Mouse (Mus musculus): ENCODE data around the gene Usp32.

The Usp32 gene

GRCm38 (mm10) chr11:84979351-84979750 is 160.6 kb downstream of the Usp32 start:
- DNase-seq (ENCODE audit: low read depth, low spot score): no peak

GRCm38 (mm10) chr11:84978113-84978512 is 161.8 kb downstream of the Usp32 start:
- no peak for DNase-seq (ENCODE audit: low read depth, low spot score)

- no peak for DNase-seq (ENCODE audit: low read depth, low spot score)
These were observed 162.5 kb downstream of the Usp32 start for GRCm38 (mm10) chr11:84977385-84977952.

- no peak for DNase-seq (ENCODE audit: low read depth, low spot score)
These were observed 163.3 kb downstream of the Usp32 start for GRCm38 (mm10) chr11:84976706-84977105.

- no peak for DNase-seq (ENCODE audit: low read depth, low spot score)
These were observed 165.4 kb downstream of the Usp32 start for GRCm38 (mm10) chr11:84974582-84974981.

- DNase-seq (ENCODE audit: low read depth, low spot score): no peak
These were observed 166.3 kb downstream of the Usp32 start for GRCm38 (mm10) chr11:84973661-84974060.

- no peak for DNase-seq (ENCODE audit: low read depth, low spot score)
These were observed 167.9 kb downstream of the Usp32 start for GRCm38 (mm10) chr11:84972067-84972466.

GRCm38 (mm10) chr11:84968775-84969174 is 171.2 kb downstream of the Usp32 start:
- DNase-seq (ENCODE audit: low read depth, low spot score): no peak

GRCm38 (mm10) chr11:84968309-84968708 is 171.7 kb downstream of the Usp32 start:
- DNase-seq (ENCODE audit: low read depth, low spot score): no peak

GRCm38 (mm10) chr11:84967113-84967512 is 172.8 kb downstream of the Usp32 start:
- no peak for DNase-seq (ENCODE audit: low read depth, low spot score)

GRCm38 (mm10) chr11:84966696-84967095 is 173.3 kb downstream of the Usp32 start:
- no peak for DNase-seq (ENCODE audit: low read depth, low spot score)

- DNase-seq (ENCODE audit: low read depth, low spot score): no peak
These were observed 176.4 kb downstream of the Usp32 start for GRCm38 (mm10) chr11:84963556-84963955.

- DNase-seq (ENCODE audit: low read depth, low spot score): no peak
These were observed 177.4 kb downstream of the Usp32 start for GRCm38 (mm10) chr11:84962536-84962935.

- no peak for DNase-seq (ENCODE audit: low read depth, low spot score)
These were observed 178.4 kb downstream of the Usp32 start for GRCm38 (mm10) chr11:84961571-84961970.

- DNase-seq (ENCODE audit: low read depth, low spot score): no peak
These were observed 179.2 kb downstream of the Usp32 start for GRCm38 (mm10) chr11:84960780-84961179.

GRCm38 (mm10) chr11:84960291-84960690 is 179.7 kb downstream of the Usp32 start:
- DNase-seq (ENCODE audit: low read depth, low spot score): no peak

GRCm38 (mm10) chr11:84959701-84960181 is 180.2 kb downstream of the Usp32 start:
- DNase-seq (ENCODE audit: low read depth, low spot score): no peak

GRCm38 (mm10) chr11:84959181-84959580 is 180.8 kb downstream of the Usp32 start:
- no peak for DNase-seq (ENCODE audit: low read depth, low spot score)

- DNase-seq (ENCODE audit: low read depth, low spot score): no peak
These were observed 181.7 kb downstream of the Usp32 start for GRCm38 (mm10) chr11:84958271-84958630.

- DNase-seq (ENCODE audit: low read depth, low spot score): no peak
These were observed 182.2 kb downstream of the Usp32 start, which contains the start of gene Car4 for GRCm38 (mm10) chr11:84957591-84958270. TSS of gene Car4 (plus strand) at chr11:84957786.

- no peak for DNase-seq (ENCODE audit: low read depth, low spot score)
These were observed 182.8 kb downstream of the Usp32 start for GRCm38 (mm10) chr11:84957171-84957570.

GRCm38 (mm10) chr11:84956400-84956799 is 183.6 kb downstream of the Usp32 start:
- no peak for DNase-seq (ENCODE audit: low read depth, low spot score)

- DNase-seq (ENCODE audit: low read depth, low spot score): no peak
These were observed 187.3 kb downstream of the Usp32 start for GRCm38 (mm10) chr11:84952611-84953010.

Measured in brain, embryonic 18.5 days (tissue).